Mouse (Mus musculus): ENCODE results near the gene Olfr905. TPM values are rescaled to one million over a fixed set of nuclear protein-coding genes. Genes with fewer than 3 reads are reported as not detected.

Gene Olfr905
- total RNA-seq (2023) = not detected

GRCm38 (mm10) chr9:38470807-38471206, at the start of gene Olfr905:
Gene Olfr905, plus strand, starts transcription at chr9:38471107.

DNA sequence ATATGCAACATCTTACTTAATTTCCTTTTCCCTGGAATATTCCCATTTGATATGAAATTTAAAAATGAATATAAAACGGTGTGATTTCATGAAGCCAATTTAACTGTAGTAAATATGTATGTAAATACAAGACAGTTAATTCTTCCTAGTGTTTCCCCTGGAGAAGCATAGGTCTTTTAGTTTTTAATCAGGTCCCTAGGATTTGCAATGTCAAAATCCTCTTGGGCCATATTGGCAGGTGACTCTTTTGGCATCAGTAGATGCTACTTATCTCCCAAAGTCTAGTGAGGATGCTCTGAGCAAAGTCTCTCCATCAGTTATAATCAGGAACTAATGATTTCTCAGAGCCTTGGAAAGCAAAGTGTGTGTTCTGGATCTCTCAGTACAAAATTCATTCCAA, 41.8 kb upstream of the Olfr905 start, which contains the start of gene Olfr901:
Gene Olfr901 (plus strand): TSS at position 301 of the 400 bp plus-strand sequence.

DNA sequence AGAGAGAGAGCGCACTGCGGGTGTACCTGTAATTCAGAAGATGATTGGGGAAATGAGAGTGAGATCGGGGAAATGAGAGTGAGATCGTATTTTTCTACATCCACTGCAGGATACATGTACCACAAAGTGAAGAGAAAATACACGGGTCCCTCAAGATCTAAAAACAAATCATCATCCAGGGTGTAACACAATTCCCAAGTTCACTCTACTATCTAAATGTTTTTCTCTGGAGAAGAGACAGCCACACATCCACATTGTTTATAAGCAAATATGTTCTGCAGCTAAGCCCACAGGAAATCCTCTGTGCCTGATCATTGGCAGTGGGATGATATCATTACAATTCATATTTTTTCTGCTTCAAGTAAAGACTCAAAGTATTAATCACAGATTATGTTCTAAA, 23.6 kb upstream of the Olfr905 start, which contains the start of gene Olfr902:
Gene Olfr902 (plus strand): TSS at position 301 of the 400 bp plus-strand sequence.

GRCm38 (mm10) chr9:38462844-38463243, 8.1 kb upstream of the Olfr905 start, which contains the start of gene Olfr904:
Gene Olfr904, plus strand, starts transcription at chr9:38463144.

GRCm38 (mm10) chr9:38486785-38487184, 15.9 kb downstream of the Olfr905 start, which contains the start of gene Olfr906:
Gene Olfr906, plus strand, starts transcription at chr9:38487085.

DNA sequence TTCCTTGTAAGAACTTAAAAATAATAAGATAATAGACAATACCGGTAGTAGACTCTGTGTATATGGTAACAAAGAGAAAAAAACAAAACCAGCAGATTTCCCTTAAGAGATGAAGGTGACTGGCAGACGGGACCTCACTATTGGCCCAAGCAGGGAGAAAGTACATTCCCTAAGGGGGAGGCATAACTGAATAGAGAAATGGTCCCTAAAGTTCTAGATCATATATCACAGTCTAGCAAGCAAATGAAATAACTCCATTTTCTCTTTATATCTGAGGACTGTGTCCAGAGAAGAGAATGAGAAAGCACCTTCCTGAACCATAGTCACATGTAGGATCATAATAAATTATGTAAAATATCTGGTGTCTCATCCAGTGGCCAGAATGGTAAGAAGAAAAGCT, 24.6 kb downstream of the Olfr905 start, which contains the start of gene Olfr907:
Gene Olfr907 (plus strand): TSS at position 301 of the 400 bp plus-strand sequence.

GRCm38 (mm10) chr9:38521280-38521679, 50.4 kb downstream of the Olfr905 start, which contains the start of gene Olfr911-ps1:
Gene Olfr911-ps1, plus strand, starts transcription at chr9:38521580.

Other genes with a start within 250 kb of the Olfr905 start
- not detected for gene Olfr143, start 218.3 kb upstream of the Olfr905 start, total RNA-seq (2023)
- gene Olfr895, start 203.3 kb upstream of the Olfr905 start, total RNA-seq (2023) = not detected
- gene Olfr896-ps1, start 180.0 kb upstream of the Olfr905 start, total RNA-seq (2023) = not detected
- gene Olfr25, start 142.0 kb upstream of the Olfr905 start, total RNA-seq (2023) = not detected
- gene Olfr898, start 122.7 kb upstream of the Olfr905 start, total RNA-seq (2023) = not detected
- gene Olfr250, start 104.2 kb upstream of the Olfr905 start, total RNA-seq (2023) = not detected
- not detected for gene Olfr251, start 94.0 kb upstream of the Olfr905 start, total RNA-seq (2023)
- not detected for gene Olfr147, start 69.4 kb upstream of the Olfr905 start, total RNA-seq (2023)
- not detected for gene Olfr901, start 41.7 kb upstream of the Olfr905 start, total RNA-seq (2023)
- gene Olfr902, start 23.5 kb upstream of the Olfr905 start, total RNA-seq (2023) = not detected
- not detected for gene Olfr904, start 8.0 kb upstream of the Olfr905 start, total RNA-seq (2023)
- not detected for gene Olfr906, start 16.0 kb downstream of the Olfr905 start, total RNA-seq (2023)
- gene Olfr907, start 24.7 kb downstream of the Olfr905 start, total RNA-seq (2023) = not detected
- gene Olfr911-ps1, start 50.5 kb downstream of the Olfr905 start, total RNA-seq (2023) = not detected
- not detected for gene Olfr910, start 66.7 kb downstream of the Olfr905 start, total RNA-seq (2023)
- not detected for gene Olfr912, start 109.1 kb downstream of the Olfr905 start, total RNA-seq (2023)
- not detected for gene Olfr913, start 121.7 kb downstream of the Olfr905 start, total RNA-seq (2023)
- not detected for gene Olfr914, start 134.0 kb downstream of the Olfr905 start, total RNA-seq (2023)
- gene Olfr916, start 188.8 kb downstream of the Olfr905 start, total RNA-seq (2023) = not detected
- not detected for gene Olfr917, start 194.7 kb downstream of the Olfr905 start, total RNA-seq (2023)
- not detected for gene Olfr918, start 203.5 kb downstream of the Olfr905 start, total RNA-seq (2023)
- gene Olfr919, start 232.6 kb downstream of the Olfr905 start, total RNA-seq (2023) = not detected
- 1 to 10 TPM; 6.2 to 9.1 TPM for gene Vwa5a, start 247.2 kb downstream of the Olfr905 start, total RNA-seq (2023)

Measured in B cell, adult 67 days (primary cell).